Mouse (Mus musculus): ENCODE measurements around the gene Tgfbrap1.

Gene Tgfbrap1

GRCm38 (mm10) chr1:43112882-43113281 lies 14.4 kb upstream of the Tgfbrap1 start:
- DNase-seq (ENCODE audit: inconsistent ontology term), result peak; percentile 56

- DNase-seq (ENCODE audit: inconsistent ontology term), result peak; percentile 30
Observed at GRCm38 (mm10) chr1:43110556-43110955, 12.1 kb upstream of the Tgfbrap1 start.

GRCm38 (mm10) chr1:43108729-43109128 lies 10.3 kb upstream of the Tgfbrap1 start:
- no peak for DNase-seq (ENCODE audit: inconsistent ontology term)

- DNase-seq (ENCODE audit: inconsistent ontology term), result no peak
Observed at GRCm38 (mm10) chr1:43094206-43094605, 4.2 kb downstream of the Tgfbrap1 start.

- peak; percentile 79 for DNase-seq (ENCODE audit: inconsistent ontology term)
Observed at GRCm38 (mm10) chr1:43092056-43093015, 6.1 kb downstream of the Tgfbrap1 start.

GRCm38 (mm10) chr1:43091306-43092055 lies 7.0 kb downstream of the Tgfbrap1 start:
- peak; percentile 7 for DNase-seq (ENCODE audit: inconsistent ontology term)

GRCm38 (mm10) chr1:43090418-43090817 lies 8.0 kb downstream of the Tgfbrap1 start:
- DNase-seq (ENCODE audit: inconsistent ontology term), result no peak

- no peak for DNase-seq (ENCODE audit: inconsistent ontology term)
Observed at GRCm38 (mm10) chr1:43082946-43083345, 15.5 kb downstream of the Tgfbrap1 start.

GRCm38 (mm10) chr1:43078124-43078523 lies 20.3 kb downstream of the Tgfbrap1 start:
- DNase-seq (ENCODE audit: inconsistent ontology term), result no peak

- no peak for DNase-seq (ENCODE audit: inconsistent ontology term)
Observed at GRCm38 (mm10) chr1:43074791-43075190, 23.6 kb downstream of the Tgfbrap1 start.

GRCm38 (mm10) chr1:43072561-43072960 lies 25.9 kb downstream of the Tgfbrap1 start:
- DNase-seq (ENCODE audit: inconsistent ontology term), result no peak

GRCm38 (mm10) chr1:43072028-43072427 lies 26.4 kb downstream of the Tgfbrap1 start:
- DNase-seq (ENCODE audit: inconsistent ontology term), result no peak

GRCm38 (mm10) chr1:43070726-43071125 lies 27.7 kb downstream of the Tgfbrap1 start:
- no peak for DNase-seq (ENCODE audit: inconsistent ontology term)

- DNase-seq (ENCODE audit: inconsistent ontology term), result no peak
Observed at GRCm38 (mm10) chr1:43067551-43067950, 30.9 kb downstream of the Tgfbrap1 start.

- no peak for DNase-seq (ENCODE audit: inconsistent ontology term)
Observed at GRCm38 (mm10) chr1:43066573-43066972, 31.9 kb downstream of the Tgfbrap1 start.

- DNase-seq (ENCODE audit: inconsistent ontology term), result peak; percentile 42
Observed at GRCm38 (mm10) chr1:43065615-43066310, 32.7 kb downstream of the Tgfbrap1 start.

GRCm38 (mm10) chr1:43051903-43052302 lies 46.5 kb downstream of the Tgfbrap1 start:
- DNase-seq (ENCODE audit: inconsistent ontology term), result no peak

- DNase-seq (ENCODE audit: inconsistent ontology term), result no peak
Observed at GRCm38 (mm10) chr1:43047811-43048210, 50.6 kb downstream of the Tgfbrap1 start.

- DNase-seq (ENCODE audit: inconsistent ontology term), result peak; percentile 50
Observed at GRCm38 (mm10) chr1:43046990-43047389, 51.4 kb downstream of the Tgfbrap1 start.

- DNase-seq (ENCODE audit: inconsistent ontology term), result no peak
Observed at GRCm38 (mm10) chr1:43045204-43045982, 53.0 kb downstream of the Tgfbrap1 start.

- DNase-seq (ENCODE audit: inconsistent ontology term), result no peak
Observed at GRCm38 (mm10) chr1:43042271-43042670, 56.2 kb downstream of the Tgfbrap1 start.
